Mouse (Mus musculus): ENCODE measurements at regions not wholly inside any gene's neighbourhood (a gene's known extent, or its start where the extent isn't known, plus 50 kb on each side); places are given as distances from the start of the nearest gene placed in this dataset.

DNA sequence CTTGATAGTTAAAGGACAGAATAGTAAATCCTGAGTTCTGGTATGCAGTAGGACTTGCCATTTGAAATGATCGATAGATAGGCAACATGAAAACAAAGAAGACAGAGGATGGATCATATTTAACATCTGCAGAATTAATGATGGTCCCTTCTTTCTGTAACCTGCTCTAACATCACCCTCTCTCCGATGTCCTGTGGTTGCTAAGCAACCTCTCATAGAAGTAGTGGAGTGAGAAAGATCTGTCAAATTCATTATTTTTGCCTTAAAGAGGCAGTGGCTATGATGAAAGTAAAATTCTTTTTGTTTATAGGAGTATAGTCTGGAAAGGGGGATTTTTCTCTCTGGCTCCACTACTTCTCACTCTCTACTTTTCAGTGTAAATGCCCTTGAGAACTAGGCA lies 1209.5 kb downstream of the Sorcs3 start:
- H3K9ac ChIP-seq: no peak overlapping the region
- no peak overlapping the region for H3K4me3 ChIP-seq (replicated peaks)
- WGBS: 64% methylated on average over 2 of the region's 2 CpGs
- no peaks in the 10 kb centered on the region for H3K9me3 ChIP-seq (replicated peaks)
- H3K4me1 ChIP-seq: no peaks in the 10 kb centered on the region
- no peak overlapping the region for H3K27ac ChIP-seq
- no peak overlapping the region for H3K4me2 ChIP-seq
- no peaks in the 10 kb centered on the region for H3K27me3 ChIP-seq
- H3K36me3 ChIP-seq: no peaks in the 10 kb centered on the region
- ATAC-seq (replicated peaks; ENCODE audit: low FRiP score): no peak

DNA sequence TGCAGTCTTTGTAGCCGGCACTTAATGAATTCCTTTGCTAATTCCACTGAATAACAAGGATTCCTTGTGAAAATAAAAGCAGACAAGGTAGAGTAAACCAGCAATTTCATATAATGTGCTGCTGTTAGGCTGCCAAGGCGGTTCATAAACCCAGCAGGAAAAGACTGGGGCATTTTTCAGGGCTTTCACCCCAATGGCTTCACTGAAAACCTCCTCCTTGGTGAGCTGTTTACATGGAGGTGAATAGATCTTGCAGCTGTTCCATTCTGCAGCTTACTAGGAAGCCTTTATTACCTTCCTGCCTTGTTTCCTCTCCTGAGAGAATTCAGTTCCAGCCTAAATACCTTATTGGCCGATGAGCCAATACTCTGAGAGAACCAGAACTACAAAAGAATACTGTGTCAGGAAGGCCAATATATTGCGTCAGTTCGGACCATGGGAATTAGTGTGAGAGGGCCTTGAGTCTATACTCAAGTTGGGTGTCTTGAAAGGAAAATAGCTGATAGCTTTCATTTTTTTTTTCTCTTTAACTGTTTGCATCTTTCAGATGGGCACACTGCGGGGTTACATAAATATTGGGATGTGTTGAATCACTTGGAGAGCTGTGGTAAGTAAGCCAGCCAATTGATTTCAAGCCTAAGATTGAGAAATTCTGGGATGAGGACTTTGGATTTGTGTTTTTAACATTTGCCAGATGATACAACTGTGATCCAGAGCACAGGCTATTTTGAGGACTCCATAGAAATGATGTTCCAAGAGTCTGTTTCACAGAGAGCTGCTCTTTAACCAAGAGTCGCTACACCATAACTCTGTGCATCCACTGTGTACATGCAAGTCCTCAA lies 1217.5 kb downstream of the Sorcs3 start:
- no peaks in the 10 kb centered on the region for H3K4me1 ChIP-seq
- no peak for ATAC-seq (replicated peaks; ENCODE audit: low FRiP score)
- no peaks in the 10 kb centered on the region for H3K27me3 ChIP-seq
- 77% methylated on average over 7 of the region's 7 CpGs for WGBS
- no peak overlapping the region for H3K27ac ChIP-seq
- 0 out of 2 replicates have a peak, but pooled peaks cover 5% of the 10 kb centered on the region for H3K9me3 ChIP-seq (replicated peaks)
- H3K9ac ChIP-seq: no peak overlapping the region
- H3K4me3 ChIP-seq (replicated peaks): no peak overlapping the region
- H3K36me3 ChIP-seq: no peaks in the 10 kb centered on the region
- H3K4me2 ChIP-seq: no peak overlapping the region
